Mouse (Mus musculus) cortical plate, adult 2 months (tissue): ENCODE measurements around the gene Sertad4. TPM values are rescaled to one million over a fixed set of nuclear protein-coding genes. Genes with fewer than 3 reads are reported as not detected.
A peak's percentile ranks its signal among the peaks of the same experiment; 100 is the strongest.

Experiments
- H3K27ac ChIP-seq: fragments of 200-500 bp; 2 replicates; pipeline ENCODE4 v1.5.1; 2012; ENCODE audit warnings: low read length, control low read depth, inconsistent platforms; ENCODE audit not compliant: insufficient read depth
- H3K4me1 ChIP-seq: fragments of 200-500 bp; 2 replicates; pipeline ENCODE4 v1.6.1; 2011; ENCODE audit warnings: low read length; ENCODE audit not compliant: control insufficient read depth, insufficient read depth
- H3K4me3 ChIP-seq: fragments of 200-500 bp; 2 replicates; pipeline ENCODE4 v1.5.1; 2011; ENCODE audit warnings: mild to moderate bottlenecking, low read length, control low read depth; ENCODE audit not compliant: insufficient read depth
- CTCF ChIP-seq: fragments of 200-500 bp; IDR thresholded peaks from 2 replicates; pipeline ENCODE4 v1.5.1; 2011; ENCODE audit warnings: mild to moderate bottlenecking, control low read depth, low read length; ENCODE audit not compliant: insufficient read depth; ENCODE audit errors: extremely low read depth
- POLR2A ChIP-seq: fragments of 200-500 bp; IDR thresholded peaks from 2 replicates; pipeline ENCODE4 v1.6.1; 2011; ENCODE audit warnings: mild to moderate bottlenecking, low read length, control low read depth; ENCODE audit not compliant: insufficient read depth; ENCODE audit errors: extremely low read depth
- polyA plus RNA-seq: library from polyadenylated mRNA; depleted of rRNA; stranded (reverse); fragments of >200 nt; gene quantifications from 2 replicates; pipeline ENCODE4 v1.2.3, GENCODE M21; 2012

Gene Sertad4
- polyA plus RNA-seq, 1 experiment, result 12.5 TPM

- Histone ChIP-seq H3K27ac (peak overlapping the region; percentile 92; the same call in 1 of the 2 replicates), H3K4me1 (peaks cover 2% of the 10 kb centered on the region; the same call in 1 of the 2 replicates)
- TF ChIP-seq POLR2A, result no peak
- no peak for TF ChIP-seq CTCF
Measured at GRCm38 (mm10) chr1:192853988-192854818, 1.4 kb downstream of the Sertad4 start.

GRCm38 (mm10) chr1:192853429-192853828, 2.1 kb downstream of the Sertad4 start:
- Histone ChIP-seq H3K27ac (no peak overlapping the region), H3K4me1 (peaks cover 2% of the 10 kb centered on the region; the same call in 1 of the 2 replicates), H3K4me3 (no peak overlapping the region)
- TF ChIP-seq CTCF (no peak), POLR2A (no peak)

More at GRCm38 (mm10) chr1:192853988-192854818, 1.4 kb downstream of the Sertad4 start:
- peak overlapping the region; percentile 79 for H3K4me3 ChIP-seq

GRCm38 (mm10) chr1:192852047-192852446, 3.5 kb downstream of the Sertad4 start:
- TF ChIP-seq CTCF, result no peak
- no peak for TF ChIP-seq POLR2A
- no peak overlapping the region for H3K27ac ChIP-seq
- no peak overlapping the region for H3K4me3 ChIP-seq
- peaks cover 2% of the 10 kb centered on the region; the same call in 1 of the 2 replicates for H3K4me1 ChIP-seq

GRCm38 (mm10) chr1:192851640-192852039, 3.9 kb downstream of the Sertad4 start:
- Histone ChIP-seq H3K27ac (no peak overlapping the region), H3K4me3 (no peak overlapping the region), H3K4me1 (peaks cover 2% of the 10 kb centered on the region; the same call in 1 of the 2 replicates)
- no peak for TF ChIP-seq CTCF
- TF ChIP-seq POLR2A, result no peak

GRCm38 (mm10) chr1:192851126-192851525, 4.4 kb downstream of the Sertad4 start:
- no peak overlapping the region for H3K4me3 ChIP-seq

GRCm38 (mm10) chr1:192849616-192850015, 5.9 kb downstream of the Sertad4 start:
- TF ChIP-seq POLR2A (no peak), CTCF (no peak)
- Histone ChIP-seq H3K4me1 (peaks cover 2% of the 10 kb centered on the region; the same call in 1 of the 2 replicates), H3K27ac (no peak overlapping the region), H3K4me3 (no peak overlapping the region)

More at GRCm38 (mm10) chr1:192851126-192851525, 4.4 kb downstream of the Sertad4 start:
- TF ChIP-seq POLR2A, result no peak
- no peak for TF ChIP-seq CTCF
- H3K27ac ChIP-seq, result no peak overlapping the region
- H3K4me1 ChIP-seq, result peaks cover 2% of the 10 kb centered on the region; the same call in 1 of the 2 replicates

GRCm38 (mm10) chr1:192847254-192847653, 8.3 kb downstream of the Sertad4 start:
- no peak overlapping the region for H3K27ac ChIP-seq
- no peaks in the 10 kb centered on the region for H3K4me1 ChIP-seq
- no peak overlapping the region for H3K4me3 ChIP-seq
- no peak for TF ChIP-seq POLR2A
- no peak for TF ChIP-seq CTCF

- H3K4me1 ChIP-seq, result no peaks in the 10 kb centered on the region; the same call in 1 of the 2 replicates
- no peak overlapping the region for H3K27ac ChIP-seq
- no peak for TF ChIP-seq CTCF
- no peak for TF ChIP-seq POLR2A
- no peak overlapping the region for H3K4me3 ChIP-seq
Measured at GRCm38 (mm10) chr1:192841094-192841813, 14.3 kb downstream of the Sertad4 start.

- Histone ChIP-seq H3K27ac (no peak overlapping the region), H3K4me3 (no peak overlapping the region), H3K4me1 (no peaks in the 10 kb centered on the region; the same call in 1 of the 2 replicates)
- TF ChIP-seq CTCF (no peak), POLR2A (no peak)
Measured at GRCm38 (mm10) chr1:192840655-192841054, 14.9 kb downstream of the Sertad4 start.

- no peak overlapping the region for H3K27ac ChIP-seq
- H3K4me3 ChIP-seq, result peak overlapping the region; percentile 30
- no peaks in the 10 kb centered on the region for H3K4me1 ChIP-seq
- TF ChIP-seq POLR2A (peak; percentile 41; the same call in 1 of the 2 replicates), CTCF (no peak)
Measured at GRCm38 (mm10) chr1:192835211-192835681, 20.3 kb downstream of the Sertad4 start.
